Mouse (Mus musculus): ENCODE measurements around the gene Zbp1.

Zbp1 gene

GRCm38 (mm10) chr2:173156923-173157322 lies 61.8 kb downstream of the Zbp1 start:
- DNase-seq (ENCODE audit: extremely low spot score, low read depth, low spot score): no peak
